Mouse (Mus musculus): ENCODE measurements around the gene 2300003K06Rik. TPM values are rescaled to one million over a fixed set of nuclear protein-coding genes. Genes with fewer than 3 reads are reported as not detected.

2300003K06Rik gene
- polyA plus RNA-seq, 1 experiment from 2014 or later = not detected

- H3K36me3 ChIP-seq (ENCODE audit: control insufficient read depth, insufficient read depth, low read length) = no peaks in the 10 kb centered on the region
- WGBS = 70% methylated on average over 2 of the region's 2 CpGs
- no peak within 1 kb of the TSS for H3K9ac ChIP-seq (ENCODE audit: low read length)
- H3K4me1 ChIP-seq (replicated peaks; ENCODE audit: control insufficient read depth, insufficient read depth) = no peaks in the 10 kb centered on the region
- no peaks in the 10 kb centered on the region for H3K27me3 ChIP-seq (ENCODE audit: control insufficient read depth, insufficient read depth, low read length)
- H3K4me3 ChIP-seq (ENCODE audit: low read depth, low read length) = no peak within 1 kb of the TSS
- no peak within 1 kb of the TSS for H3K27ac ChIP-seq (replicated peaks)
- DNase-seq (ENCODE audit: low spot score) = no peak
- no peak within 1 kb of the TSS for H3K4me2 ChIP-seq (replicated peaks; ENCODE audit: low read depth)
- H3K9me3 ChIP-seq (ENCODE audit: control insufficient read depth, low read length) = no peaks in the 10 kb centered on the region
- no peak for TF ChIP-seq CTCF (IDR thresholded peaks at IDR 0.05; ENCODE audit: low read depth)
- no peak for TF ChIP-seq EP300 (optimal IDR thresholded peaks at IDR 0.05)
- no peak for ATAC-seq (ENCODE audit: low FRiP score, low TSS enrichment)
Measured at GRCm38 (mm10) chr11:99793367-99793766, 44.5 kb downstream of the 2300003K06Rik start, which contains the start of gene Gm11596. Gm11596 (minus strand) TSS chr11:99793467.

Other genes with a start within 250 kb of the 2300003K06Rik start
- not detected in 2 replicates for gene Krtap1-3, start 246.7 kb downstream of the 2300003K06Rik start, polyA plus RNA-seq (2015; fragmentation: Nextera tagmentation; extraction: Ambion mirVana)
- not detected in 2 replicates for gene Krtap9-3, start 240.0 kb downstream of the 2300003K06Rik start, polyA plus RNA-seq (2015; fragmentation: Nextera tagmentation; extraction: Ambion mirVana)
- gene Gm11938, start 234.8 kb downstream of the 2300003K06Rik start, polyA plus RNA-seq (2015; fragmentation: Nextera tagmentation; extraction: Ambion mirVana) = not detected in 2 replicates
- not detected in 2 replicates for gene Gm11937, start 227.9 kb downstream of the 2300003K06Rik start, polyA plus RNA-seq (2015; fragmentation: Nextera tagmentation; extraction: Ambion mirVana)
- gene Krtap2-4, start 223.2 kb downstream of the 2300003K06Rik start, polyA plus RNA-seq (2015; fragmentation: Nextera tagmentation; extraction: Ambion mirVana) = not detected in 2 replicates
- gene Gm11562, start 217.6 kb downstream of the 2300003K06Rik start, polyA plus RNA-seq (2015; fragmentation: Nextera tagmentation; extraction: Ambion mirVana) = not detected in 2 replicates
- not detected in 2 replicates for gene Krtap4-1, start 209.8 kb downstream of the 2300003K06Rik start, polyA plus RNA-seq (2015; fragmentation: Nextera tagmentation; extraction: Ambion mirVana)
- gene Krtap4-2, start 203.0 kb downstream of the 2300003K06Rik start, polyA plus RNA-seq (2015; fragmentation: Nextera tagmentation; extraction: Ambion mirVana) = not detected in 2 replicates
- not detected in 2 replicates for gene Krtap4-7, start 194.0 kb downstream of the 2300003K06Rik start, polyA plus RNA-seq (2015; fragmentation: Nextera tagmentation; extraction: Ambion mirVana)
- gene Gm11555, start 187.8 kb downstream of the 2300003K06Rik start, polyA plus RNA-seq (2015; fragmentation: Nextera tagmentation; extraction: Ambion mirVana) = not detected in 2 replicates
- not detected in 2 replicates for gene Gm11563, start 179.1 kb downstream of the 2300003K06Rik start, polyA plus RNA-seq (2015; fragmentation: Nextera tagmentation; extraction: Ambion mirVana)
- gene Krtap4-6, start 172.1 kb downstream of the 2300003K06Rik start, polyA plus RNA-seq (2015; fragmentation: Nextera tagmentation; extraction: Ambion mirVana) = not detected in 2 replicates
- gene Gm14190, start 147.3 kb downstream of the 2300003K06Rik start, polyA plus RNA-seq (2015; fragmentation: Nextera tagmentation; extraction: Ambion mirVana) = not detected in 2 replicates
- gene Gm14180, start 103.8 kb downstream of the 2300003K06Rik start, polyA plus RNA-seq (2015; fragmentation: Nextera tagmentation; extraction: Ambion mirVana) = not detected in 2 replicates
- gene Gm11595, start 65.2 kb downstream of the 2300003K06Rik start, polyA plus RNA-seq (2015; fragmentation: Nextera tagmentation; extraction: Ambion mirVana) = not detected in 2 replicates
- gene Krtap4-8, start 57.4 kb downstream of the 2300003K06Rik start, polyA plus RNA-seq (2015; fragmentation: Nextera tagmentation; extraction: Ambion mirVana) = not detected in 2 replicates
- gene Krtap4-9, start 52.9 kb downstream of the 2300003K06Rik start, polyA plus RNA-seq (2015; fragmentation: Nextera tagmentation; extraction: Ambion mirVana) = not detected in 2 replicates
- not detected in 2 replicates for gene Gm11596, start 44.6 kb downstream of the 2300003K06Rik start, polyA plus RNA-seq (2015; fragmentation: Nextera tagmentation; extraction: Ambion mirVana)
- gene Gm11569, start 39.1 kb downstream of the 2300003K06Rik start, polyA plus RNA-seq (2015; fragmentation: Nextera tagmentation; extraction: Ambion mirVana) = not detected in 2 replicates
- gene Gm11554, start 33.6 kb downstream of the 2300003K06Rik start, polyA plus RNA-seq (2015; fragmentation: Nextera tagmentation; extraction: Ambion mirVana) = not detected in 2 replicates
- not detected in 2 replicates for gene Krtap4-13, start 28.2 kb downstream of the 2300003K06Rik start, polyA plus RNA-seq (2015; fragmentation: Nextera tagmentation; extraction: Ambion mirVana)
- gene Gm11564, start 22.4 kb downstream of the 2300003K06Rik start, polyA plus RNA-seq (2015; fragmentation: Nextera tagmentation; extraction: Ambion mirVana) = not detected in 2 replicates
- not detected in 2 replicates for gene Krtap4-16, start 13.5 kb upstream of the 2300003K06Rik start, polyA plus RNA-seq (2015; fragmentation: Nextera tagmentation; extraction: Ambion mirVana)
- not detected in 2 replicates for gene Gm11568, start 19.9 kb upstream of the 2300003K06Rik start, polyA plus RNA-seq (2015; fragmentation: Nextera tagmentation; extraction: Ambion mirVana)
- gene Gm11559, start 26.4 kb upstream of the 2300003K06Rik start, polyA plus RNA-seq (2015; fragmentation: Nextera tagmentation; extraction: Ambion mirVana) = not detected in 2 replicates
- not detected in 2 replicates for gene Krtap9-1, start 35.3 kb upstream of the 2300003K06Rik start, polyA plus RNA-seq (2015; fragmentation: Nextera tagmentation; extraction: Ambion mirVana)
- gene Gm11567, start 41.1 kb upstream of the 2300003K06Rik start, polyA plus RNA-seq (2015; fragmentation: Nextera tagmentation; extraction: Ambion mirVana) = not detected in 2 replicates
- gene Krtap31-1, start 69.9 kb upstream of the 2300003K06Rik start, polyA plus RNA-seq (2015; fragmentation: Nextera tagmentation; extraction: Ambion mirVana) = not detected in 2 replicates
- not detected in 2 replicates for gene Gm11565, start 76.7 kb upstream of the 2300003K06Rik start, polyA plus RNA-seq (2015; fragmentation: Nextera tagmentation; extraction: Ambion mirVana)
- not detected in 2 replicates for gene Krtap31-2, start 98.2 kb upstream of the 2300003K06Rik start, polyA plus RNA-seq (2015; fragmentation: Nextera tagmentation; extraction: Ambion mirVana)
- gene Krtap9-5, start 110.4 kb upstream of the 2300003K06Rik start, polyA plus RNA-seq (2015; fragmentation: Nextera tagmentation; extraction: Ambion mirVana) = not detected in 2 replicates
- not detected in 2 replicates for gene Krtap29-1, start 141.0 kb upstream of the 2300003K06Rik start, polyA plus RNA-seq (2015; fragmentation: Nextera tagmentation; extraction: Ambion mirVana)
- 0.10 TPM in 1 of 2 replicates, not detected in the other for gene Krtap16-1, start 148.5 kb upstream of the 2300003K06Rik start, polyA plus RNA-seq (2015; fragmentation: Nextera tagmentation; extraction: Ambion mirVana)
- 0.25 and 0.27 TPM in 2 replicates for gene Krtap17-1, start 155.9 kb upstream of the 2300003K06Rik start, polyA plus RNA-seq (2015; fragmentation: Nextera tagmentation; extraction: Ambion mirVana)
- 0.05 and 0.17 TPM in 2 replicates for gene Krt33a, start 178.1 kb upstream of the 2300003K06Rik start, polyA plus RNA-seq (2015; fragmentation: Nextera tagmentation; extraction: Ambion mirVana)
- 0.06 TPM in 1 of 2 replicates, not detected in the other for gene Krt33b, start 191.8 kb upstream of the 2300003K06Rik start, polyA plus RNA-seq (2015; fragmentation: Nextera tagmentation; extraction: Ambion mirVana)
- 0.99 and 1.0 TPM in 2 replicates for gene Krt34, start 203.5 kb upstream of the 2300003K06Rik start, polyA plus RNA-seq (2015; fragmentation: Nextera tagmentation; extraction: Ambion mirVana)
- gene Krt31, start 212.5 kb upstream of the 2300003K06Rik start, polyA plus RNA-seq (2015; fragmentation: Nextera tagmentation; extraction: Ambion mirVana) = not detected in 2 replicates

All from stomach, postnatal 0 days (tissue).